Mouse (Mus musculus): Measurements from ENCODE around the gene Habp4.

Gene Habp4

DNA sequence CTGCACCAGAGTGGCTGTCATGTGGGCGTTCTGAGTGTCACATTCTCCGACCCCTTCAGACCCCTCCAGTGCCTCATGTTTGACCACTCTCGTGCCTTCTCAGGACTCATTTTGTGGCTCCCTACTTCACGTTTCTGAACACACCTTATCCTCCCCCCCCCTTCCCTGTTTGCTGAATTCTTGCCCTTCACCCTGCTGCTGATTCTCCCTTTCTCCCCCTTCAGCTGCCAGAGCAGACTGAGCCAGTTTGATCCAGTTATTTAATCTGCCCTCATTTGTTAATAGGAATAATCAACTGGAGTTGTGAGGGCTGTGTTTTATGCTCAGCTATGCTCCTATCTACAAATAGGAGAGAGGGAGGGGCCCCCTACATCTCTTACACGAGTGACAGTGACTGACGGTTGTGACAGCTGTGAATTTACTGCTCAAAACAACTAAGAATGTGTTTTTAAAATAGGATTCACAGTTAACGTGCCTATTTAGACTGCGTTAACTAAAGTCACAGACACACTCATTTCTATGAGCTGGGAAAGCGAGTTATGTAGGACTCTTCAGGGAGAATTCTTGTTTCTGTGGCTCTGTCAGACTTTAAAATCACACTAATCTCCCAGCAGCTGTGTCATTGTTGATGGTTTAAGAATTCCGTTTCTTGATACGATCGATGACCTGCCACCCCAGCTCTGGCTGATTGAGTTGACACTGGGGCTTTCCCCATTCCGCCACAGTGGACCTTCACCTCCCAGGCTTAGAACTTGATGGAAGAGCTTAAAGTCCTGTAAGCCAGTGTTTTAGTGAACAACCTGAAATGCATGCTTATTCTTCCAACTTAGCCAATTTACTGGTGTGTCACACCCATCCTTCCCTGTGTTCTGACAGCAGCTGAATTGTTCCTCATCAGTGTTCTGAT is 17.4 kb downstream of the Habp4 start:
- DNase-seq (ENCODE audit: low spot score): no peak

GRCm38 (mm10) chr13:64180300-64180699 is 18.7 kb downstream of the Habp4 start:
- DNase-seq (ENCODE audit: low spot score): no peak

GRCm38 (mm10) chr13:64180888-64181287 is 19.3 kb downstream of the Habp4 start:
- DNase-seq (ENCODE audit: low spot score): peak; percentile 18

- DNase-seq (ENCODE audit: low spot score): peak; percentile 28
Observed at GRCm38 (mm10) chr13:64182091-64182490, 20.5 kb downstream of the Habp4 start.

DNA sequence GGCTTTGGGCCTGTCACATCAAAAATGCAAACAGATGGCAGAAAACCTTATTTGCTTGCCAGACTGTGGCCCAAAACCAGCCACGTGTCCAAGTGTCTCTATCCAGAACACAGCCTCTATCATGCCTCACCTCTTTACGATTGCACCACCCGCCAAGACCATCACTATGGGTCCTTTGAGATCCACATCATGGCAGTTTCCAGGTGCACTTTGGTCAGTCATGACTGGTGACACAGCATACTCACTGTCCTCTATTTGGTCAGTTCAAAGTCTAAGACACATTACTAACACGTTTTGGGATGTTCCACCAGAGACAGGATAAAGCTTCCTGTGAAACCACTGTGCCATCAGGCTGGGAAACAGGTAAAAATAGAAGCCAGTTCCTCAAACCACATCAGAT is 22.0 kb downstream of the Habp4 start:
- no peak for DNase-seq (ENCODE audit: low spot score)

- no peak for DNase-seq (ENCODE audit: low spot score)
Observed at GRCm38 (mm10) chr13:64184361-64184760, 22.7 kb downstream of the Habp4 start.

DNA sequence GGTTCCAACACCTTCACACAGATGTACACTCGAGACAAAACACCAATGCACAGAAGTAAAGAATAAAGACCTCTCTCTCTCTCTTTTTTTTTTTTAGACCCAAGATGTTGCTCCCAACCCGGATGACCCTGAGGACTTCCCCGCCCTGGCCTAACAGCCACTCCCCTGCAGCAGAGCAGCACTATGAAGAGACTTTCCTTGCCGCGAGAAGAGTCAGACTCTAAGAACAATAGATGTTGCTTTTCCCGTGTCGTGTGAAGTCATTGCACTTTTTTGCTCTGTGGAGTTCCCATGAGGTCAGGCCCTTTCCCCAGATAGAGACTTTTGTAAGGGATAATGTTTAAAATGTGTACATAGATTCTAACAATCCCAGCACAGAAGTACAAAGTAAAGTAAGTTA is 23.6 kb downstream of the Habp4 start:
- no peak for DNase-seq (ENCODE audit: low spot score)

DNA sequence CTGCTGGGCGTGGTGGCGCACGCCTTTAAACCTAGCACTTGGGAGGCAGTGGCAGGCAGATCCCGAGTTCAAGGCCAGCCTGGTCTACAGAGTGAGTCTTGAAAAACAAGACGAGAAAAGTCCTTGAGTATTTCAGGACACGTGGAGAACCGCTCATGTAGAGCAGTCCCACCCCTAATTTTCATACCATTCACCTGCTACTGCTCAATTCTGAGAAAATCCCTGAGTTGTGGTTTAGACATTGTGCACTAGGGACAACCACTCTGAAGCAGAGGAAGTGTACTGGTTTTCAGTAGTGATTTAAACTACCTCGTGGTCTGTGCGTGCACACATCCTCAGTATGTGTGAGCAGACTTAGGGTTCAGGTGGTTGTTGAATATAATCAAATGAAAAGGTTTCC is 24.0 kb downstream of the Habp4 start:
- no peak for DNase-seq (ENCODE audit: low spot score)

GRCm38 (mm10) chr13:64186516-64186915 is 24.9 kb downstream of the Habp4 start:
- DNase-seq (ENCODE audit: low spot score): no peak

GRCm38 (mm10) chr13:64187065-64187464 is 25.4 kb downstream of the Habp4 start:
- DNase-seq (ENCODE audit: low spot score): no peak

DNA sequence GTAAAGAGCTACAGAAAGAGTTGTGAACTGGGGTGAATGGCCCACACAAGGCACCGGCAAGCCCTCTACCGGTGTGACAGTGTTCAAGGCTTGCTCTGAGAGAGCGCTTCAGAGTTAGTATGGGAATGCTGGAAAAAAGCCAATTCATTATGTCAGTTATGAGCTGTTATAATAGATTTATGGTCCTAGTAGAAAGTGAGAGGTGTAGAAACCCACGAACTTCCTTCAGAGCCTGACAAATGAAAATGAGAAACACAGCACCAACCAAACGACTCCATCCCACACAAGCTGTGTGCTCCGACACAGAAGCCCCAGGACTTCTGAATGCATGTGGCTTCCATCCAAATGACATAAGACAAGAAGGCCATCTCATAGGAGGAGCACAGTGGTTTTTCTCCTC is 36.3 kb downstream of the Habp4 start:
- no peak for DNase-seq (ENCODE audit: low spot score)

- no peak for DNase-seq (ENCODE audit: low spot score)
Observed at GRCm38 (mm10) chr13:64198310-64198709, 36.7 kb downstream of the Habp4 start.

GRCm38 (mm10) chr13:64200911-64201310 is 39.3 kb downstream of the Habp4 start:
- no peak for DNase-seq (ENCODE audit: low spot score)

- no peak for DNase-seq (ENCODE audit: low spot score)
Observed at GRCm38 (mm10) chr13:64204726-64205125, 43.1 kb downstream of the Habp4 start.

GRCm38 (mm10) chr13:64205186-64205585 is 43.6 kb downstream of the Habp4 start:
- peak; percentile 15 for DNase-seq (ENCODE audit: low spot score)

DNA sequence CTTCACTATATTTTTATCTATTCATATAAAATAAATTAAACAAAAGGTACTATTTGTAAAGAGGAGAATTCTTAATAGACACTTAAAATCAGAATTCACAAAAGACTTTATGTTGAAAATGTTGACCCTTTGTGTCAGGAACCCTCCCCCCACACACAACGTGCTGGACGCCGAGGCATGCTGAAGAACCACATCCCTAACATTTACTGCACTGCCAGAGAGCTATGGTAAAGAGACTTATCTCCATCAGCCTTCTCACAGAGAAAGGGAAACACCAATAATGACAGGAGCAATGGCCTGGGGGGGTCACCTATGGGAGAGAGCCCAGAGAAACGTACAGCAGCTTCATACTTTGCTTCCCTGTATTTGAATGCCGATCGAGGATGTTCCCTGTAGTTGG is 46.5 kb downstream of the Habp4 start:
- no peak for DNase-seq (ENCODE audit: low spot score)

DNA sequence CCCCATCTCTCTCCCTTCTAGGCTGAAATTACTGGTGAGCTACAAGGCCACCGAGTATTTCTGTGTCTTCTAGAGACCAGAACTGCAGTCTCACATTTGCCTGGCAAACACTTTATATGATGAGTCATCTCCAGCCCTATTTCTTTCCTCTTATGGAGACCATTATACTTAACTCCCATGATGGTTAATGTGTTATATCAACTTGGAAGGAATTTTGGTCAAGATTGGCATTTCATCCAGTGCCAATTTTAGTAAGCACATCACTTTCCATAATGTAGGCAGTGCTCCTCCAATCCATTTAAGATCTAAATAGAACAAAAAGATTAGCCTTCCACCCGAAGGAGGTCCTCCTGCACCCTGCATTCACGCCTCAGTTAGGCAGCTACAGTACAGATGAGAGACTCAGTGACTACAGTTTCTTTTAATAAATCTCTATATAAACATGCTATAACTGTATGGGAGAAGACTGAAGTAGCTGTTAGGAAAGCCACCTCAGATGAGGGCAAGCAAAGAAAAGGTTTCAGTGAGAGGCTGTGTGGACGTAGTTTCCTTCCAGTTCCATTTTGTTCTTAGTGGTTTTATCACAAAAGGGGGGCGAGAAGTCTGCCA is 50.5 kb downstream of the Habp4 start:
- DNase-seq (ENCODE audit: low spot score): peak; percentile 16

GRCm38 (mm10) chr13:64214891-64215290 is 53.3 kb downstream of the Habp4 start:
- DNase-seq (ENCODE audit: low spot score): no peak

- DNase-seq (ENCODE audit: low spot score): no peak
Observed at GRCm38 (mm10) chr13:64225738-64226137, 64.1 kb downstream of the Habp4 start.

DNA sequence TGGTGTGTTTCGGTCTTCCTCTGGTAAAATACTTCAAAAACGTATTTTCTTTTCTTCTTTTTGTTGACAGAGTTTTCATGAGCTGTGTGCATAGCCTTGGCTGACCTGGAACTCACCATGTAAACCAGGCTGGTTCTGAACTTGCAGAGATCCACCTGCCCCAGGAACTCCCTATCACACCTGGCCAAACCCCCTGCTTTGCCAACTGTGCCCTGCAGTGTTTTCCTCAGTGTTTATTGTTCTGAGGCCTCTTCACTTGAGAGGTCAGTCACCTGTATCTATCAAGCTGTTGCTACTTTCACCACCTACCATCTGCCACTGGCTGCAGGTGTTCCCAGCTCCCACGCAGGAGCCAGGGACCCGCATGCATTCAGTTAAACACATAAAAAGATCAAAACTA is 65.1 kb downstream of the Habp4 start:
- DNase-seq (ENCODE audit: low spot score): no peak

- no peak for DNase-seq (ENCODE audit: low spot score)
Observed at GRCm38 (mm10) chr13:64233139-64233538, 71.5 kb downstream of the Habp4 start.

- no peak for DNase-seq (ENCODE audit: low spot score)
Observed at GRCm38 (mm10) chr13:64235062-64235715, 73.6 kb downstream of the Habp4 start.

DNA sequence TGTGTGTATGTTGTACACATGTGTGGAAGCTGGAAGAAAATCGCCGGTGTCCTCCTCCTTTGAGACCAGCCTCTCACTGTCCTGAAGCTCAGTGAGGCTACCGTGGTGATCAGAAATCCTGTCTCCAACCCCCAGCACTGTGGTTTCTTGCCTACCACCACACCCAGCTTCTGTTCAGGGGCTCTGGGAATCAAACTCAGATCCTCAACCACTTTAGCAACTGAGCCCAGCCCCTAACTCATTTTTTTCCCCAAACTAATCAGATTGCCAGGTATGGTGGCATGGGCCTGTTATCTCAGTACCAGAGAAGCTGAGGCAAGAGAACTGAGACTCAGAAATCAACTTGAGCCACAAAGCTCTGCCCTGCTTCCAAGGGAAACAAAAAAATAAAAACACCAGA is 74.2 kb downstream of the Habp4 start:
- DNase-seq (ENCODE audit: low spot score): no peak

All from MN1 (cell line).